Mouse (Mus musculus): ENCODE measurements around the gene Nwd1. TPM values are rescaled to one million over a fixed set of nuclear protein-coding genes. Genes with fewer than 3 reads are reported as not detected.

The Nwd1 gene
- total RNA-seq (2014; rRNA removed) (24.4 and 25.5 TPM in 2 replicates), polyA plus RNA-seq (2015; fragmentation: Nextera tagmentation; extraction: Ambion mirVana) (1.1 and 1.9 TPM in 2 replicates)

GRCm38 (mm10) chr8:72646060-72646767 is at the start of gene Nwd1:
Gene Nwd1 (plus strand): TSS chr8:72646711.
- ATAC-seq (peak; percentile 94), DNase-seq (peak; percentile 89)
- 19% methylated on average over 11 of the region's 11 CpGs for WGBS
- H3K27ac ChIP-seq (ENCODE audit: low read depth, low read length): peak within 1 kb of the TSS; percentile 60
- no peak within 1 kb of the TSS for H3K4me3 ChIP-seq (ENCODE audit: low read depth, low read length)
- no peak for TF ChIP-seq CTCF (IDR thresholded peaks at IDR 0.05; ENCODE audit: low read depth)
- no peaks in the 10 kb centered on the region for H3K9me3 ChIP-seq (ENCODE audit: low read length)
- peak within 1 kb of the TSS; percentile 26 for H3K4me2 ChIP-seq (ENCODE audit: low read depth)
- no peaks in the 10 kb centered on the region for H3K27me3 ChIP-seq (ENCODE audit: insufficient read depth, low read length)
- H3K9ac ChIP-seq: no peak within 1 kb of the TSS
- H3K36me3 ChIP-seq (ENCODE audit: insufficient read depth): no peaks in the 10 kb centered on the region
- peaks cover 3% of the 10 kb centered on the region; the same call in 1 of the 2 replicates for H3K4me1 ChIP-seq (ENCODE audit: insufficient read depth)

DNA sequence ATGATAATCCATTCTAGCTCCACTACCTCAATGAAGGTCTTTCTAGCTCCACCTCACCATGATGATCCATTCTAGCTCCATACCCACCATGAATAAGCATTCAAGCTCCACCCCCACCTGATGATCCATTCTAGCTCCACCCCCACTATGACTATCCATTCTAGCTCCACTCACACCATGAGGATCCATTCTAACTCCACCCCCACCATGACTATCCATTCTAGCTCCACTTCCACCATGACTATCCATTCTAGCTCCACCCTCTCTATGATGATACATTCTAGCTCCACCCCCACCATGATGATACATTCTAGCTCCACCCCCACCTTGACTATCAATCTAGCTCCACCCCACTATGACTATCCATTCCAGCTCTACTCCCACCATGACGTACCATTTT is 3.6 kb upstream of the Nwd1 start:
- no peak for DNase-seq
- H3K4me2 ChIP-seq (ENCODE audit: low read depth): no peak overlapping the region
- no peak for TF ChIP-seq CTCF (IDR thresholded peaks at IDR 0.05; ENCODE audit: low read depth)
- H3K36me3 ChIP-seq (ENCODE audit: insufficient read depth): no peaks in the 10 kb centered on the region
- no peaks in the 10 kb centered on the region for H3K9me3 ChIP-seq (ENCODE audit: low read length)
- WGBS: 94% methylated on average over 1 of the region's 1 CpGs
- ATAC-seq: no peak
- H3K4me1 ChIP-seq (ENCODE audit: insufficient read depth): peaks cover 3% of the 10 kb centered on the region; the same call in 1 of the 2 replicates
- no peak overlapping the region for H3K4me3 ChIP-seq (ENCODE audit: low read depth, low read length)
- no peaks in the 10 kb centered on the region for H3K27me3 ChIP-seq (ENCODE audit: insufficient read depth, low read length)
- no peak overlapping the region for H3K9ac ChIP-seq
- no peak overlapping the region for H3K27ac ChIP-seq (ENCODE audit: low read depth, low read length)

DNA sequence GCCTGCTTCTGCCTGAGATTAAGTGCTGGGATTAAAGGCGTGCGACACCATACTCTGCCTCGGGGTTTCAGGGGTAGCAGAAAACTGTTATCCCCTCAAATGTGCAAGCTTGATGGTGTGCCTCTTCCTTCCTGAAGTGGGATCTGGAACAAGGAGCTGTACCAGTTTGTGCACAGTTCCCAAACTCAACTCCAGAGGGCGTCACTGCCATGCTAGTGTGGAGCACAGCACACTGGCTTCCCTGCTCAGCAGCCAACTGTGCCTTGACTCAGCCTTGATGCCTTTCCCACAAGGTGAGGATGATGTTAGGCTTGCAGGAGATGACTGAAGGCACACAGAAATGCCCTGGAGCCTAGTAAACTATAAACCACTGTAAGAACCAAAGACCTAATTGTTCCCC is 1.9 kb upstream of the Nwd1 start:
- H3K27me3 ChIP-seq (ENCODE audit: insufficient read depth, low read length): no peaks in the 10 kb centered on the region
- no peak overlapping the region for H3K4me3 ChIP-seq (ENCODE audit: low read depth, low read length)
- no peak overlapping the region for H3K27ac ChIP-seq (ENCODE audit: low read depth, low read length)
- peak; percentile 63 for TF ChIP-seq CTCF (IDR thresholded peaks at IDR 0.05; ENCODE audit: low read depth)
- peaks cover 3% of the 10 kb centered on the region; the same call in 1 of the 2 replicates for H3K4me1 ChIP-seq (ENCODE audit: insufficient read depth)
- no peak overlapping the region for H3K4me2 ChIP-seq (ENCODE audit: low read depth)
- H3K36me3 ChIP-seq (ENCODE audit: insufficient read depth): no peaks in the 10 kb centered on the region
- WGBS: 68% methylated on average over 4 of the region's 4 CpGs
- no peaks in the 10 kb centered on the region for H3K9me3 ChIP-seq (ENCODE audit: low read length)
- H3K9ac ChIP-seq: no peak overlapping the region
- DNase-seq: peak; percentile 42
- ATAC-seq: no peak

GRCm38 (mm10) chr8:72646768-72647143 is 245 bp downstream of the Nwd1 start:
- no peak for DNase-seq
- TF ChIP-seq CTCF (IDR thresholded peaks at IDR 0.05; ENCODE audit: low read depth): no peak
- Histone ChIP-seq H3K4me1 (ENCODE audit: insufficient read depth) (peaks cover 3% of the 10 kb centered on the region; the same call in 1 of the 2 replicates), H3K4me3 (ENCODE audit: low read depth, low read length) (no peak overlapping the region), H3K27ac (ENCODE audit: low read depth, low read length) (peak overlapping the region; percentile 60), H3K36me3 (ENCODE audit: insufficient read depth) (no peaks in the 10 kb centered on the region), H3K4me2 (ENCODE audit: low read depth) (peak overlapping the region; percentile 26), H3K27me3 (ENCODE audit: insufficient read depth, low read length) (no peaks in the 10 kb centered on the region), H3K9me3 (ENCODE audit: low read length) (no peaks in the 10 kb centered on the region), H3K9ac (no peak overlapping the region)
- WGBS: 34% methylated on average over 5 of the region's 5 CpGs
- peak; percentile 23 for ATAC-seq

GRCm38 (mm10) chr8:72650697-72651096 is 4.2 kb downstream of the Nwd1 start:
- 100% methylated on average over 2 of the region's 2 CpGs for WGBS
- Histone ChIP-seq H3K27me3 (ENCODE audit: insufficient read depth, low read length) (no peaks in the 10 kb centered on the region), H3K9me3 (ENCODE audit: low read length) (no peaks in the 10 kb centered on the region), H3K4me1 (ENCODE audit: insufficient read depth) (peaks cover 3% of the 10 kb centered on the region), H3K27ac (ENCODE audit: low read depth, low read length) (no peak overlapping the region), H3K36me3 (ENCODE audit: insufficient read depth) (no peaks in the 10 kb centered on the region), H3K4me2 (ENCODE audit: low read depth) (no peak overlapping the region), H3K9ac (no peak overlapping the region), H3K4me3 (ENCODE audit: low read depth, low read length) (no peak overlapping the region)
- no peak for TF ChIP-seq CTCF (IDR thresholded peaks at IDR 0.05; ENCODE audit: low read depth)
- no peak for DNase-seq
- ATAC-seq: no peak

- Histone ChIP-seq H3K27ac (ENCODE audit: low read depth, low read length) (peak overlapping the region; percentile 81), H3K4me1 (ENCODE audit: insufficient read depth) (no peaks in the 10 kb centered on the region; the same call in 1 of the 2 replicates), H3K27me3 (ENCODE audit: insufficient read depth, low read length) (no peaks in the 10 kb centered on the region), H3K36me3 (ENCODE audit: insufficient read depth) (no peaks in the 10 kb centered on the region), H3K9me3 (ENCODE audit: low read length) (no peaks in the 10 kb centered on the region), H3K4me3 (ENCODE audit: low read depth, low read length) (no peak overlapping the region), H3K9ac (no peak overlapping the region), H3K4me2 (ENCODE audit: low read depth) (no peak overlapping the region)
- TF ChIP-seq CTCF (IDR thresholded peaks at IDR 0.05; ENCODE audit: low read depth): peak; percentile 39
- 21% methylated on average over 13 of the region's 13 CpGs for WGBS
- peak; percentile 67 for DNase-seq
- ATAC-seq: peak; percentile 93
Observed at GRCm38 (mm10) chr8:72654565-72655521, 8.3 kb downstream of the Nwd1 start.
